Mouse (Mus musculus) macrophage (primary cell): ENCODE results near the gene Hsd3b7. TPM values are rescaled to one million over a fixed set of nuclear protein-coding genes. Genes with fewer than 3 reads are reported as not detected.

Source experiments
- H3K27ac ChIP-seq: fragments of 350-480 bp; formaldehyde crosslinking; 2 replicates; pipeline ENCODE4 v1.9.0; 2021
- H3K36me3 ChIP-seq: fragments of 350-480 bp; formaldehyde crosslinking; 2 replicates; pipeline ENCODE4 v1.9.0; 2021; ENCODE audit errors: inconsistent target
- H3K4me3 ChIP-seq: fragments of 350-480 bp; formaldehyde crosslinking; 2 replicates; pipeline ENCODE4 v1.9.0; 2021; ENCODE audit errors: inconsistent target
- H3K79me2 ChIP-seq: fragments of 350-480 bp; formaldehyde crosslinking; 2 replicates; pipeline ENCODE4 v1.9.0; 2021; ENCODE audit errors: inconsistent target
- whole genome bisulfite sequencing: methylation state at CpG from one replicate; pipeline ENCODE4 v1.1.7; 2026; ENCODE audit warnings: inconsistent platforms; ENCODE audit not compliant: missing documents; 5-methylcytosine and 5-hydroxymethylcytosine counted together
- polyA plus RNA-seq: library from polyadenylated mRNA; stranded (reverse); fragments of 250-400 nt; gene quantifications from 3 replicates; pipeline ENCODE4 v1.2.4, GENCODE M21; 2018; ENCODE audit warnings: inconsistent platforms

The Hsd3b7 gene
- polyA plus RNA-seq, 1 experiment from 2014 or later, result 14.9 TPM

GRCm38 (mm10) chr7:127842001-127842718 lies 41.8 kb downstream of the Hsd3b7 start:
- Histone ChIP-seq H3K79me2 (peaks cover 54% of the 10 kb centered on the region), H3K36me3 (peaks cover 40% of the 10 kb centered on the region), H3K4me3 (peak overlapping the region; percentile 94), H3K27ac (peak overlapping the region; percentile 97)
- WGBS, result 1% methylated on average over 40 of the region's 40 CpGs

GRCm38 (mm10) chr7:127849973-127850875 lies 49.8 kb downstream of the Hsd3b7 start:
- WGBS, result 38% methylated on average over 6 of the region's 6 CpGs
- Histone ChIP-seq H3K79me2 (peaks cover 19% of the 10 kb centered on the region; the same call in 1 of the 2 replicates), H3K27ac (peak overlapping the region; percentile 97), H3K36me3 (peaks cover 26% of the 10 kb centered on the region), H3K4me3 (peak overlapping the region; percentile 23; the same call in 1 of the 2 replicates)

- Histone ChIP-seq H3K79me2 (peaks cover 13% of the 10 kb centered on the region; the same call in 1 of the 2 replicates), H3K27ac (peak overlapping the region; percentile 97), H3K4me3 (peak overlapping the region; percentile 23; the same call in 1 of the 2 replicates), H3K36me3 (peaks cover 19% of the 10 kb centered on the region)
- 41% methylated on average over 5 of the region's 5 CpGs for WGBS
These were observed 50.5 kb downstream of the Hsd3b7 start for GRCm38 (mm10) chr7:127850906-127851305.

Other genes starting within 250 kb of the Hsd3b7 start
- gene Tmem265, start 239.2 kb upstream of the Hsd3b7 start, polyA plus RNA-seq, result not detected in 3 replicates
- 23.8 to 33.8 TPM (median 26.9 TPM) in 3 replicates for gene Phkg2, start 227.3 kb upstream of the Hsd3b7 start, polyA plus RNA-seq
- gene Ccdc189, start 212.0 kb upstream of the Hsd3b7 start, polyA plus RNA-seq, result 0.72 to 3.0 TPM (median 2.9 TPM) in 3 replicates
- 27.1 to 29.6 TPM (median 28.3 TPM) in 3 replicates for gene Rnf40, start 211.8 kb upstream of the Hsd3b7 start, polyA plus RNA-seq
- gene Zfp629, start 184.8 kb upstream of the Hsd3b7 start, polyA plus RNA-seq, result 5.9 to 11.5 TPM (median 8.2 TPM) in 3 replicates
- 16.0 to 37.5 TPM (median 23.3 TPM) in 3 replicates for gene Bcl7c, start 91.7 kb upstream of the Hsd3b7 start, polyA plus RNA-seq
- not detected in 3 replicates for gene Ctf1, start 87.9 kb upstream of the Hsd3b7 start, polyA plus RNA-seq
- gene Ctf2, start 68.4 kb upstream of the Hsd3b7 start, polyA plus RNA-seq, result not detected in 3 replicates
- gene Fbxl19, start 56.1 kb upstream of the Hsd3b7 start, polyA plus RNA-seq, result 4.9 to 11.8 TPM (median 5.8 TPM) in 3 replicates
- 31.3 to 38.6 TPM (median 33.4 TPM) in 3 replicates for gene Orai3, start 30.8 kb upstream of the Hsd3b7 start, polyA plus RNA-seq
- gene Setd1a, start 23.9 kb upstream of the Hsd3b7 start, polyA plus RNA-seq, result 11.6 to 14.1 TPM (median 12.7 TPM) in 3 replicates
- gene Gm49388, start 15.0 kb upstream of the Hsd3b7 start, polyA plus RNA-seq, result 0.49 to 3.2 TPM (median 0.57 TPM) in 3 replicates
- 150 to 165 TPM (median 155 TPM) in 3 replicates for gene Stx4a, start 23.7 kb downstream of the Hsd3b7 start, polyA plus RNA-seq
- 0.05 to 0.09 TPM in 2 of 3 replicates, not detected in the other for gene Stx1b, start 23.9 kb downstream of the Hsd3b7 start, polyA plus RNA-seq
- 14.9 to 18.4 TPM (median 16.3 TPM) in 3 replicates for gene Zfp646, start 75.6 kb downstream of the Hsd3b7 start, polyA plus RNA-seq
- 3.2 to 5.8 TPM (median 4.7 TPM) in 3 replicates for gene Zfp668, start 76.2 kb downstream of the Hsd3b7 start, polyA plus RNA-seq
- 0.13 TPM in 1 of 3 replicates, not detected in the others for gene Prss53, start 90.4 kb downstream of the Hsd3b7 start, polyA plus RNA-seq
- gene Gm21974, start 94.8 kb downstream of the Hsd3b7 start, polyA plus RNA-seq, result not detected in 3 replicates
- 38.2 to 42.7 TPM (median 41.1 TPM) in 3 replicates for gene Vkorc1, start 95.0 kb downstream of the Hsd3b7 start, polyA plus RNA-seq
- 30.8 to 48.5 TPM (median 38.0 TPM) in 3 replicates for gene Bckdk, start 103.5 kb downstream of the Hsd3b7 start, polyA plus RNA-seq
- gene Kat8, start 111.9 kb downstream of the Hsd3b7 start, polyA plus RNA-seq, result 10.6 to 18.6 TPM (median 16.3 TPM) in 3 replicates
- not detected in 3 replicates for gene Prss8, start 129.5 kb downstream of the Hsd3b7 start, polyA plus RNA-seq
- gene Prss36, start 146.1 kb downstream of the Hsd3b7 start, polyA plus RNA-seq, result 1.0 to 1.7 TPM (median 1.2 TPM) in 3 replicates
- 187 to 395 TPM (median 346 TPM) in 3 replicates for gene Fus, start 166.9 kb downstream of the Hsd3b7 start, polyA plus RNA-seq
- gene Pycard, start 193.3 kb downstream of the Hsd3b7 start, polyA plus RNA-seq, result 19.6 to 111 TPM (median 82.3 TPM) in 3 replicates
- not detected in 3 replicates for gene Trim72, start 203.3 kb downstream of the Hsd3b7 start, polyA plus RNA-seq